8 mouse cellular contexts compared by ENCODE assay signal in the genomic region with DNA sequence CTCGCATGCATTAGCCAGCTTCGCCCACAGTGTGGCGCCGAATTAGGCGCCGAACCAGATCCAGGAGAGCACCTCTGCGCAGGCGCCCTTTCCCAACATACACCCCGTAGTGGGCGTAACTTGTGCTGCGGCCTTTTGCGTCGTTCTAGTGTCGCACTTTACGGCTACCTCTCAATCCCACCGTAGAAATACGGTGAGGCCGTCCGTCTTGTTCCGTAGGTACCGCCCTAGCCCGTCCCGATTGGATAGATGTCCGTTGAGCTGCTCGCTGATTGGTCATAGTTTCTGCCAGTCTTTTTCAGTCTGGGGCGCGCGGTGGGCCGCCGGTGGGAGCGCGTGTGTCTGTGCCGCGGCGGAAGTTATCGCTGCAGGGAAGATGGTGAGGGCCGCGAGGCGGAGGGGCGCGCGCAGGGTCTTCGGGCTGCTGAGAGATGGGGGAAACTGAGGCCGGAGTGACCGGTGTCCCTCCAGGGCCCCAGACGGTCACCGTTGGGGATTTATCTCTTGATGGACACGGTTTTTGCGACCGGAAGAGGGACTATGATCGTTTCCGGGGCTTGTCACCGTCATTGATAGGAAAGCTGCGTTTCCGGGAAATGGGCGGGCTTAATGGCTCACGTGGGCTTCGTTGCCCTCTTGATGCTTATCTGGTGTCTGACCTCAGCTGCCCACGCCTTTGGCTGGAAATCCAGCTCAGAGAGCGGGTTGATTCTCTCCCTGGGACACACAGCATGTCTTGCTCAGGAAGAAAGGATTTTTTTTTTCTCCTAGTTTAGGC. TPM values are rescaled to one million over a fixed set of nuclear protein-coding genes. Genes with fewer than 3 reads are reported as not detected.
DNase-seq lines count a peak whose midpoint lies in the region; ATAC-seq lines count a peak whose summit lies in the region.

A gene (plus strand): TSS at position 170 of the 778 bp plus-strand sequence.

- peak; percentile 98 for ATAC-seq in intestine, embryonic 14.5 days (replicated peaks; ENCODE audit: low FRiP score, low TSS enrichment, low read depth)

- no peaks in the 10 kb centered on the region for H3K27me3 ChIP-seq in intestine, embryonic 14.5 days (replicated peaks; ENCODE audit: control insufficient read depth, insufficient read depth, low read length)

- H3K9ac ChIP-seq in intestine, embryonic 14.5 days (ENCODE audit: low read length): peak within 1 kb of the TSS; percentile 66

- peak within 1 kb of the TSS; percentile 93 for H3K27ac ChIP-seq in intestine, embryonic 14.5 days (ENCODE audit: low read depth)

- peaks cover 18% of the 10 kb centered on the region for H3K36me3 ChIP-seq in intestine, embryonic 14.5 days (ENCODE audit: control insufficient read depth, insufficient read depth, low read length)

- peaks cover 19% of the 10 kb centered on the region for H3K4me1 ChIP-seq in intestine, embryonic 14.5 days (replicated peaks; ENCODE audit: control insufficient read depth, insufficient read depth, low read length)

- WGBS in intestine, embryonic 14.5 days: under 1% methylated on average over 60 of the region's 60 CpGs

- peak within 1 kb of the TSS; percentile 73 for H3K4me2 ChIP-seq in intestine, embryonic 14.5 days (ENCODE audit: low read length)

- H3K4me3 ChIP-seq in intestine, embryonic 14.5 days (ENCODE audit: low read depth, low read length): peak within 1 kb of the TSS; percentile 53

- intact Hi-C loops in left cerebral cortex, postnatal 14 days (cut with DNase I): loop anchor here (1.0 to 5.0 kb wide), 2 partner anchors 27 to 46 kb away; no protein-coding TSS in a partner anchor

- DNase-seq in adrenal gland, adult 18-20 months (ENCODE audit: low spot score in 2 of 2): peak; percentile 95 to 97
- peak; percentile 100 for DNase-seq in embryo, embryonic 11 days
- peak; percentile 97 for DNase-seq in gastrocnemius, postnatal 25 days
- peak; percentile 100 for DNase-seq in intestine, embryonic 14.5 days (ENCODE audit: low spot score)
- DNase-seq in left cerebral cortex, postnatal 14 days (ENCODE audit: low spot score in 2 of 2): peak; percentile 98 to 99
- DNase-seq in mesoderm, embryonic 11.5 days (ENCODE audit: low read depth, low spot score): peak; percentile 99
- DNase-seq in right cerebral cortex, postnatal 36 days (ENCODE audit: low spot score in 2 of 2): peak; percentile 94 to 98
- peak; percentile 99 for DNase-seq in yolk sac, embryonic 10.5 days (ENCODE audit: low spot score)

- no peaks in the 10 kb centered on the region for H3K9me3 ChIP-seq in intestine, embryonic 14.5 days (ENCODE audit: control insufficient read depth, low read length)

RNA-seq across cellular contexts. Expression of the gene that starts here (rescaled TPM):
- total RNA-seq in adrenal gland, adult 18-20 months (2021): 10 to 100 TPM; 73.2 to 75.9 TPM
- 10 to 100 TPM; 57.7 to 66.0 TPM for total RNA-seq in gastrocnemius, postnatal 25 days (2021)
- 290 and 307 TPM in 2 replicates for polyA plus RNA-seq in intestine, embryonic 14.5 days (2014; fragmentation: Nextera tagmentation; extraction: Ambion mirVana)
- total RNA-seq in left cerebral cortex, postnatal 14 days (2021): 10 to 100 TPM; 64.3 to 69.7 TPM

Comparison
In these comparisons a context has a peak if more than half of its experiments do, and no peak if none do; other contexts are left out.
1. Peak in every context shown above with its lines: DNase-seq, ATAC-seq, H3K4me3 ChIP-seq and H3K27ac ChIP-seq.